Mouse (Mus musculus): ENCODE data around the gene Tex44.

GRCm38 (mm10) chr1:86409476-86409875 is 16.7 kb upstream of the Tex44 start:
- TF ChIP-seq EP300 (IDR thresholded peaks at IDR 0.05) (no peak), CTCF (IDR thresholded peaks at IDR 0.05) (no peak)

All from lung, postnatal 0 days (tissue).